ENCODE assay signal across 8 mouse cellular contexts in genomic region chr9:75440796-75441666, GRCm38 (mm10). TPM values are rescaled to one million over a fixed set of nuclear protein-coding genes. Genes with fewer than 3 reads are reported as not detected.
DNase-seq lines count a peak whose midpoint lies in the region; ATAC-seq and TF ChIP-seq lines count a peak whose summit lies in the region.

Gene Leo1, plus strand, starts transcription at chr9:75441524.

- peak within 1 kb of the TSS; percentile 88 for H3K4me2 ChIP-seq in forebrain, embryonic 13.5 days
- H3K4me2 ChIP-seq in neural tube, embryonic 15.5 days: peak within 1 kb of the TSS; percentile 68

- TF ChIP-seq CTCF in E14TG2a.4 (conservative IDR thresholded peaks at IDR 0.05; ENCODE audit: low read length): no peak

- peak within 1 kb of the TSS; percentile 98 for H3K4me3 ChIP-seq in E14TG2a.4 (replicated peaks; ENCODE audit: low read length)
- H3K4me3 ChIP-seq in forebrain, embryonic 13.5 days: peak within 1 kb of the TSS; percentile 85
- peak within 1 kb of the TSS; percentile 88 for H3K4me3 ChIP-seq in neural tube, embryonic 15.5 days (replicated peaks)

- peak; percentile 96 for ATAC-seq in forebrain, embryonic 13.5 days
- ATAC-seq in neural tube, embryonic 15.5 days (ENCODE audit: low FRiP score): peak; percentile 95

- H3K9ac ChIP-seq in forebrain, embryonic 13.5 days: peak within 1 kb of the TSS; percentile 90
- H3K9ac ChIP-seq in neural tube, embryonic 15.5 days (replicated peaks): peak within 1 kb of the TSS; percentile 87

- H3K9me3 ChIP-seq in E14TG2a.4 (ENCODE audit: low read length): no peaks in the 10 kb centered on the region
- no peaks in the 10 kb centered on the region for H3K9me3 ChIP-seq in forebrain, embryonic 13.5 days (replicated peaks)
- H3K9me3 ChIP-seq in neural tube, embryonic 15.5 days (replicated peaks): no peaks in the 10 kb centered on the region

- H3K27me3 ChIP-seq in E14TG2a.4 (ENCODE audit: insufficient read depth, low read length): no peaks in the 10 kb centered on the region
- H3K27me3 ChIP-seq in forebrain, embryonic 13.5 days: no peaks in the 10 kb centered on the region
- H3K27me3 ChIP-seq in neural tube, embryonic 15.5 days (replicated peaks): no peaks in the 10 kb centered on the region

- intact Hi-C loops in heart, postnatal 14 days (cut with DNase I): loop anchor here (5.0 kb wide), 1 partner anchor 124 kb away; no protein-coding TSS in a partner anchor

- peaks cover 20% of the 10 kb centered on the region for H3K36me3 ChIP-seq in E14TG2a.4 (ENCODE audit: insufficient read depth, low read length)
- H3K36me3 ChIP-seq in forebrain, embryonic 13.5 days (ENCODE audit: poor library complexity, severe bottlenecking): peaks cover 12% of the 10 kb centered on the region
- H3K36me3 ChIP-seq in neural tube, embryonic 15.5 days: peaks cover 13% of the 10 kb centered on the region

- peak within 1 kb of the TSS; percentile 79 for H3K27ac ChIP-seq in forebrain, embryonic 13.5 days
- peak within 1 kb of the TSS; percentile 91 for H3K27ac ChIP-seq in neural tube, embryonic 15.5 days (replicated peaks)

- peaks cover 66% of the 10 kb centered on the region for H3K4me1 ChIP-seq in E14TG2a.4 (replicated peaks; ENCODE audit: low read depth, low read length)
- peaks cover 15% of the 10 kb centered on the region for H3K4me1 ChIP-seq in forebrain, embryonic 13.5 days
- peaks cover 15% of the 10 kb centered on the region for H3K4me1 ChIP-seq in neural tube, embryonic 15.5 days

- WGBS in forebrain, embryonic 13.5 days: under 1% methylated on average over 35 of the region's 45 CpGs
- WGBS in neural tube, embryonic 15.5 days: under 1% methylated on average over 44 of the region's 45 CpGs

- DNase-seq in c-Kit-positive CD71-positive TER-119-positive erythroid progenitor cells, embryonic 14.5 days (ENCODE audit: low spot score): peak; percentile 82
- DNase-seq in heart, postnatal 14 days: peak; percentile 85 to 86
- peak; percentile 88 for DNase-seq in layer of hippocampus, adult 11-12 months (ENCODE audit: low spot score)
- peak; percentile 91 to 92 for DNase-seq in lung, adult 18-20 months
- DNase-seq in testis, postnatal 14 days (ENCODE audit: low spot score): peak; percentile 93

RNA-seq across cellular contexts. Expression of gene Leo1, which starts in this region (rescaled TPM):
- 44.2 and 44.5 TPM in 2 replicates for polyA plus RNA-seq in forebrain, embryonic 13.5 days (2015; fragmentation: Nextera tagmentation; extraction: Ambion mirVana)
- total RNA-seq in heart, postnatal 14 days (2021): 10 to 100 TPM; 15.3 to 20.0 TPM
- 39.9 and 43.4 TPM in 2 replicates for polyA plus RNA-seq in neural tube, embryonic 15.5 days (2015; fragmentation: Nextera tagmentation; extraction: Ambion mirVana)

Comparison
In these comparisons a context has a peak if more than half of its experiments do, and no peak if none do; other contexts are left out.
1. Peak in every context shown above with its lines: DNase-seq, ATAC-seq, H3K4me3 ChIP-seq and H3K27ac ChIP-seq.